Mouse (Mus musculus) kidney, embryonic 15.5 days (tissue): Measurements from ENCODE around the gene Tigd3. TPM values are rescaled to one million over a fixed set of nuclear protein-coding genes. Genes with fewer than 3 reads are reported as not detected.
"Not testable (repeated sequence)": the region's sequence is repeated elsewhere in the genome, so short reads cannot be mapped to it uniquely, and the experiment has no call there.

Experiments used
- ATAC-seq: fragments of 200-750 bp; cut with Nextera tagmentation; replicated peaks from 2 replicates; pipeline ENCODE4 v1.8.0; 2017; ENCODE audit warnings: moderate TSS enrichment; ENCODE audit not compliant: low FRiP score
- H3K27ac ChIP-seq: fragments of 300-500 bp; sonication (generic); 2 replicates; pipeline ENCODE4 v1.5.1; 2015; ENCODE audit warnings: mild to moderate bottlenecking, inconsistent platforms
- H3K27me3 ChIP-seq: fragments of 300-500 bp; sonication (generic); 2 replicates; pipeline ENCODE4 v1.6.1; 2015; ENCODE audit warnings: inconsistent platforms
- H3K36me3 ChIP-seq: fragments of 300-500 bp; sonication (generic); 2 replicates; pipeline ENCODE4 v1.6.1; 2015; ENCODE audit warnings: inconsistent platforms
- H3K4me1 ChIP-seq: fragments of 300-500 bp; sonication (generic); 2 replicates; pipeline ENCODE4 v1.6.1; 2015; ENCODE audit warnings: inconsistent platforms
- H3K4me2 ChIP-seq: fragments of 300-500 bp; sonication (generic); 2 replicates; pipeline ENCODE4 v1.6.1; 2015; ENCODE audit warnings: moderate library complexity, mild to moderate bottlenecking, inconsistent platforms
- H3K4me3 ChIP-seq: fragments of 300-500 bp; sonication (generic); replicated peaks from 2 replicates; pipeline ENCODE4 v1.5.1; 2015; ENCODE audit warnings: mild to moderate bottlenecking, inconsistent platforms
- H3K9ac ChIP-seq: fragments of 300-500 bp; sonication (generic); 2 replicates; pipeline ENCODE4 v1.6.1; 2015; ENCODE audit warnings: mild to moderate bottlenecking, inconsistent platforms
- H3K9me3 ChIP-seq: fragments of 300-500 bp; sonication (generic); replicated peaks from 2 replicates; pipeline ENCODE4 v1.6.1; 2016; ENCODE audit warnings: inconsistent platforms
- WGBS: fragments of 180-500 bp; shearing (Covaris S2); methylation state at CpG from one replicate; pipeline ENCODE4 v1.1.7; 2015; ENCODE audit warnings: mixed read lengths; 5-methylcytosine and 5-hydroxymethylcytosine counted together
- polyA plus RNA-seq: library from polyadenylated mRNA; unstranded; fragments of >200 nt; fragmentation: Nextera tagmentation; extraction: Ambion mirVana; gene quantifications from 2 replicates; pipeline ENCODE4 v1.2.1, GENCODE M21; 2015

Tigd3 gene
- polyA plus RNA-seq, 1 experiment from 2014 or later = 4.2 TPM

GRCm38 (mm10) chr19:5889211-5889610 is 4.7 kb downstream of the Tigd3 start:
- peaks cover 24% of the 10 kb centered on the region for H3K4me1 ChIP-seq
- no peak for ATAC-seq
- H3K9ac ChIP-seq = no peak overlapping the region
- WGBS = 67% methylated on average over 4 of the region's 4 CpGs
- H3K4me3 ChIP-seq = no peak overlapping the region
- H3K36me3 ChIP-seq = 0 out of 2 replicates have a peak, but pooled peaks cover 6% of the 10 kb centered on the region
- H3K27ac ChIP-seq = no peak overlapping the region
- H3K9me3 ChIP-seq = no peaks in the 10 kb centered on the region
- H3K4me2 ChIP-seq = no peak overlapping the region
- H3K27me3 ChIP-seq = no peaks in the 10 kb centered on the region

- no peaks in the 10 kb centered on the region for H3K9me3 ChIP-seq
- H3K4me2 ChIP-seq = no peak overlapping the region
- 0 out of 2 replicates have a peak, but pooled peaks cover 6% of the 10 kb centered on the region for H3K36me3 ChIP-seq
- H3K9ac ChIP-seq = no peak overlapping the region
- WGBS = 76% methylated on average over 3 of the region's 3 CpGs
- no peak overlapping the region for H3K4me3 ChIP-seq
- H3K27ac ChIP-seq = no peak overlapping the region
- no peak for ATAC-seq
- H3K4me1 ChIP-seq = peaks cover 10% of the 10 kb centered on the region; the same call in 1 of the 2 replicates
- H3K27me3 ChIP-seq = no peaks in the 10 kb centered on the region
Measured at GRCm38 (mm10) chr19:5887234-5887815, 6.6 kb downstream of the Tigd3 start.

GRCm38 (mm10) chr19:5885838-5886237 is 8.1 kb downstream of the Tigd3 start:
- 54% methylated on average over 4 of the region's 4 CpGs for WGBS
- Histone ChIP-seq H3K27me3 (no peaks in the 10 kb centered on the region), H3K4me1 (0 out of 2 replicates have a peak, but pooled peaks cover 3% of the 10 kb centered on the region), H3K9me3 (no peaks in the 10 kb centered on the region), H3K36me3 (no peaks in the 10 kb centered on the region), H3K9ac (no peak overlapping the region), H3K4me3 (no peak overlapping the region), H3K4me2 (no peak overlapping the region), H3K27ac (no peak overlapping the region)
- no peak for ATAC-seq

GRCm38 (mm10) chr19:5883935-5884334 is 10.0 kb downstream of the Tigd3 start:
- 39% methylated on average over 1 of the region's 1 CpGs for WGBS
- Histone ChIP-seq H3K27ac (no peak overlapping the region), H3K9me3 (no peaks in the 10 kb centered on the region), H3K4me3 (no peak overlapping the region), H3K4me1 (peaks cover 8% of the 10 kb centered on the region), H3K36me3 (no peaks in the 10 kb centered on the region), H3K9ac (no peak overlapping the region), H3K27me3 (no peaks in the 10 kb centered on the region), H3K4me2 (no peak overlapping the region)
- ATAC-seq = no peak

GRCm38 (mm10) chr19:5882079-5882478 is 11.9 kb downstream of the Tigd3 start:
- H3K27me3 ChIP-seq, H3K4me3 ChIP-seq, H3K9ac ChIP-seq, H3K4me2 ChIP-seq, ATAC-seq, H3K9me3 ChIP-seq, H3K36me3 ChIP-seq, H3K27ac ChIP-seq: not testable (repeated sequence)
- 81% methylated on average over 5 of the region's 5 CpGs for WGBS
- peaks cover 26% of the 10 kb centered on the region for H3K4me1 ChIP-seq

- Histone ChIP-seq H3K36me3 (no peaks in the 10 kb centered on the region), H3K4me3 (no peak overlapping the region), H3K4me2 (no peak overlapping the region), H3K27me3 (no peaks in the 10 kb centered on the region), H3K4me1 (peaks cover 29% of the 10 kb centered on the region), H3K9me3 (no peaks in the 10 kb centered on the region), H3K27ac (no peak overlapping the region), H3K9ac (no peak overlapping the region)
- no peak for ATAC-seq
- 86% methylated on average over 6 of the region's 6 CpGs for WGBS
Measured at GRCm38 (mm10) chr19:5881155-5881554, 12.8 kb downstream of the Tigd3 start.

GRCm38 (mm10) chr19:5879735-5880134 is 14.2 kb downstream of the Tigd3 start:
- Histone ChIP-seq H3K4me2 (no peak overlapping the region), H3K4me1 (peaks cover 37% of the 10 kb centered on the region), H3K36me3 (no peaks in the 10 kb centered on the region), H3K27ac (no peak overlapping the region), H3K4me3 (no peak overlapping the region), H3K9ac (no peak overlapping the region), H3K27me3 (no peaks in the 10 kb centered on the region), H3K9me3 (no peaks in the 10 kb centered on the region)
- no peak for ATAC-seq
- 93% methylated on average over 7 of the region's 7 CpGs for WGBS

GRCm38 (mm10) chr19:5878916-5879315 is 15.0 kb downstream of the Tigd3 start:
- Histone ChIP-seq H3K9ac (peak overlapping the region; percentile 24; the same call in 1 of the 2 replicates), H3K27ac (peak overlapping the region; percentile 87), H3K4me1 (peaks cover 45% of the 10 kb centered on the region), H3K4me3 (peak overlapping the region; percentile 20; the same call in 1 of the 2 replicates), H3K9me3 (no peaks in the 10 kb centered on the region), H3K4me2 (peak overlapping the region; percentile 39), H3K36me3 (no peaks in the 10 kb centered on the region), H3K27me3 (no peaks in the 10 kb centered on the region)
- 78% methylated on average over 3 of the region's 3 CpGs for WGBS
- no peak for ATAC-seq

- Histone ChIP-seq H3K27ac (peak overlapping the region; percentile 87), H3K4me3 (peak overlapping the region; percentile 20), H3K36me3 (no peaks in the 10 kb centered on the region), H3K27me3 (no peaks in the 10 kb centered on the region), H3K9ac (peak overlapping the region; percentile 24; the same call in 1 of the 2 replicates), H3K4me1 (peaks cover 50% of the 10 kb centered on the region), H3K9me3 (no peaks in the 10 kb centered on the region), H3K4me2 (peak overlapping the region; percentile 39)
- WGBS = 56% methylated on average over 7 of the region's 7 CpGs
- ATAC-seq = no peak; the same call in 1 of the 2 replicates
Measured at GRCm38 (mm10) chr19:5878362-5878722, 15.6 kb downstream of the Tigd3 start.

- peak within 1 kb of the TSS; percentile 24 for H3K9ac ChIP-seq
- H3K4me3 ChIP-seq = peak within 1 kb of the TSS; percentile 20
- no peaks in the 10 kb centered on the region for H3K9me3 ChIP-seq
- H3K4me1 ChIP-seq = peaks cover 56% of the 10 kb centered on the region
- H3K4me2 ChIP-seq = peak within 1 kb of the TSS; percentile 39
- ATAC-seq = peak; percentile 55
- peaks cover 3% of the 10 kb centered on the region for H3K36me3 ChIP-seq
- peak within 1 kb of the TSS; percentile 87 for H3K27ac ChIP-seq
- H3K27me3 ChIP-seq = no peaks in the 10 kb centered on the region
- WGBS = 35% methylated on average over 15 of the region's 15 CpGs
Measured at GRCm38 (mm10) chr19:5877618-5878361, 16.2 kb downstream of the Tigd3 start, which contains the start of gene Slc25a45. Gene Slc25a45 (plus strand): TSS chr19:5877808.

- Histone ChIP-seq H3K9ac (peak within 1 kb of the TSS; percentile 82), H3K27ac (peak within 1 kb of the TSS; percentile 70), H3K4me1 (peaks cover 77% of the 10 kb centered on the region), H3K27me3 (no peaks in the 10 kb centered on the region), H3K4me2 (peak within 1 kb of the TSS; percentile 89), H3K4me3 (peak within 1 kb of the TSS; percentile 86), H3K36me3 (peaks cover 14% of the 10 kb centered on the region), H3K9me3 (no peaks in the 10 kb centered on the region)
- WGBS = under 1% methylated on average over 37 of the region's 37 CpGs
- peak; percentile 86 for ATAC-seq
Measured at GRCm38 (mm10) chr19:5874969-5875480, 18.9 kb downstream of the Tigd3 start, which contains the start of gene Frmd8. Gene Frmd8 (minus strand): TSS chr19:5875274.

GRCm38 (mm10) chr19:5874391-5874968 is 19.5 kb downstream of the Tigd3 start:
- Histone ChIP-seq H3K4me2 (peak overlapping the region; percentile 89), H3K9ac (peak overlapping the region; percentile 82), H3K27ac (peak overlapping the region; percentile 70), H3K27me3 (no peaks in the 10 kb centered on the region), H3K4me1 (peaks cover 82% of the 10 kb centered on the region), H3K4me3 (peak overlapping the region; percentile 86), H3K9me3 (no peaks in the 10 kb centered on the region), H3K36me3 (peaks cover 19% of the 10 kb centered on the region)
- ATAC-seq = no peak
- WGBS = 7% methylated on average over 13 of the region's 13 CpGs
